ENCODE assay signal across 9 mouse cellular contexts in genomic region chr7:90145897-90146296, GRCm38 (mm10). TPM values are rescaled to one million over a fixed set of nuclear protein-coding genes. Genes with fewer than 3 reads are reported as not detected.
DNase-seq lines count a peak whose midpoint lies in the region; TF ChIP-seq lines count a peak whose summit lies in the region.
"Had no signal": no experiment of that assay in that cellular context is flagged by ENCODE, and none has a peak within 500 bp of the region (broad histone marks: within the 10 kb centered on the region; RNA-seq: fewer than 3 reads in every experiment).

No protein-coding gene starts in this region.

- TF ChIP-seq POLR2A in CH12.LX (IDR thresholded peaks at IDR 0.05; ENCODE audit: low read depth, low read length), result no peak

- in situ Hi-C loops in CH12.LX (cut with MboI; ENCODE audit: low pct_ligation_motif_present, low pct_unique_long_range_greater_than_20kb, low sequenced_read_pairs), result no loop called here

- TF ChIP-seq CTCF in gastrocnemius, adult 2 months (IDR thresholded peaks at IDR 0.05), result no peak
- no peak for TF ChIP-seq CTCF in CH12.LX (conservative IDR thresholded peaks at IDR 0.05 in 1 of 2, IDR thresholded peaks at IDR 0.05 in 1 of 2; ENCODE audit: low read depth in 2 of 2, low read length in 2 of 2)

- H3K27me3 ChIP-seq in CH12.LX (replicated peaks), result no peaks in the 10 kb centered on the region
- H3K27me3 ChIP-seq in erythroblast, embryonic 14.5 days (ENCODE audit: control insufficient read depth), result no peaks in the 10 kb centered on the region
- H3K27me3 ChIP-seq: midbrain, embryonic 15.5 days had no signal

- intact Hi-C loops in gastrocnemius, adult 2 months (cut with DNase I), result loop anchor here (2.0 to 10.0 kb wide), 2 partner anchors 13 to 119 kb away; partner anchors contain the start of gene Ccdc83
- intact Hi-C loops in gastrocnemius, postnatal 14 days (cut with DNase I; ENCODE audit: low total_unique reads), result no loop called here
- intact Hi-C loops in left cerebral cortex, postnatal 4 days (cut with DNase I), result no loop called here

- H3K9me3 ChIP-seq in CH12.LX (replicated peaks; ENCODE audit: low read length), result no peaks in the 10 kb centered on the region
- no peaks in the 10 kb centered on the region for H3K9me3 ChIP-seq in erythroblast, embryonic 14.5 days (ENCODE audit: control insufficient read depth, low read length)
- H3K9me3 ChIP-seq: midbrain, embryonic 15.5 days had no signal

- peak overlapping the region; percentile 98 for H3K4me2 ChIP-seq in CH12.LX (ENCODE audit: insufficient read depth, low read depth, poor library complexity, severe bottlenecking)
- H3K4me2 ChIP-seq: midbrain, embryonic 15.5 days had no signal

- TF ChIP-seq RAD21 in CH12.LX (IDR thresholded peaks at IDR 0.05; ENCODE audit: low read depth, low read length), result no peak

- peak overlapping the region; percentile 52 for H3K4me3 ChIP-seq in gastrocnemius, adult 2 months
- peak overlapping the region; percentile 2 to 37 (median 29) for H3K4me3 ChIP-seq in CH12.LX (replicated peaks in 1 of 3; ENCODE audit: low read depth in 2 of 3, low read length in 2 of 3, poor library complexity in 1 of 3)
- peak overlapping the region; percentile 58 for H3K4me3 ChIP-seq in erythroblast, embryonic 14.5 days (replicated peaks)
- H3K4me3 ChIP-seq: midbrain, embryonic 15.5 days had no signal

- peak overlapping the region; percentile 88 for H3K27ac ChIP-seq in gastrocnemius, adult 2 months
- peak overlapping the region; percentile 86 for H3K27ac ChIP-seq in CH12.LX (ENCODE audit: insufficient read depth, low read depth)
- H3K27ac ChIP-seq: midbrain, embryonic 15.5 days had no signal

- peaks cover 0 to 4% of the 10 kb centered on the region in 2 experiments for H3K36me3 ChIP-seq in CH12.LX (replicated peaks in 1 of 2; ENCODE audit: control insufficient read depth in 1 of 2, insufficient read depth in 1 of 2, low read length in 1 of 2)
- peaks cover 78% of the 10 kb centered on the region for H3K36me3 ChIP-seq in erythroblast, embryonic 14.5 days (ENCODE audit: control insufficient read depth)
- H3K36me3 ChIP-seq: midbrain, embryonic 15.5 days had no signal

- peaks cover 59% of the 10 kb centered on the region for H3K79me2 ChIP-seq in CH12.LX (replicated peaks; ENCODE audit: control insufficient read depth, extremely low read depth, insufficient read depth, poor library complexity, severe bottlenecking)

- H3K9ac ChIP-seq in CH12.LX (ENCODE audit: insufficient read depth, low read depth), result peak overlapping the region; percentile 69
- H3K9ac ChIP-seq: midbrain, embryonic 15.5 days had no signal

- no peak for TF ChIP-seq EP300 in CH12.LX (IDR thresholded peaks at IDR 0.05; ENCODE audit: low read length)

- dilution Hi-C loops in CH12.LX (cut with MboI; ENCODE audit: extremely low pct_ligation_motif_present, extremely low pct_unique_long_range_greater_than_20kb, low sequenced_read_pairs), result no loop called here

- H3K4me1 ChIP-seq in CH12.LX (ENCODE audit: control insufficient read depth in 1 of 2, insufficient read depth in 2 of 2), result peaks cover 8 to 75% of the 10 kb centered on the region in 2 experiments
- H3K4me1 ChIP-seq in erythroblast, embryonic 14.5 days (ENCODE audit: control insufficient read depth), result peaks cover 90% of the 10 kb centered on the region

- DNase-seq in gastrocnemius, adult 2 months, result peak; percentile 28
- no peak for DNase-seq in gastrocnemius, postnatal 14 days
- no peak for DNase-seq in CH12.LX (ENCODE audit: extremely low read depth)
- peak; percentile 48 for DNase-seq in kidney, postnatal 14 days
- no peak for DNase-seq in embryo, embryonic 11 days
- no peak for DNase-seq in left cerebral cortex, postnatal 4 days
- DNase-seq in lung, postnatal 36 days, result no peak

TF ChIP-seq in CH12.LX, 34 proteins besides CTCF, POLR2A, EP300 and RAD21:
- TF ChIP-seq UBTF (IDR thresholded peaks at IDR 0.05; ENCODE audit: low read depth, low read length) (no peak), SMC3 (IDR thresholded peaks at IDR 0.05; ENCODE audit: low read depth, low read length) (no peak), MAX (IDR thresholded peaks at IDR 0.05; ENCODE audit: low read length) (no peak), HCFC1 (IDR thresholded peaks at IDR 0.05; ENCODE audit: low read depth, low read length) (no peak), SIN3A (IDR thresholded peaks at IDR 0.05; ENCODE audit: low read length) (no peak), IRF4 (IDR thresholded peaks at IDR 0.05; ENCODE audit: low read depth, low read length) (no peak), CHD2 (IDR thresholded peaks at IDR 0.05; ENCODE audit: low read length) (no peak), BHLHE40 (IDR thresholded peaks at IDR 0.05; ENCODE audit: low read depth, low read length) (no peak), GABPA (IDR thresholded peaks at IDR 0.05; ENCODE audit: insufficient replicate concordance, low read depth, low read length) (no peak), ZNF384 (IDR thresholded peaks at IDR 0.05; ENCODE audit: low read depth, low read length) (no peak), NELFE (IDR thresholded peaks at IDR 0.05; ENCODE audit: low read depth, low read length) (no peak), E2F4 (IDR thresholded peaks at IDR 0.05; ENCODE audit: insufficient replicate concordance, low read depth, low read length) (no peak), USF1 (IDR thresholded peaks at IDR 0.05; ENCODE audit: low read depth, low read length) (no peak), MYC (IDR thresholded peaks at IDR 0.05; ENCODE audit: low read depth, low read length) (no peak), MXI1 (IDR thresholded peaks at IDR 0.05; ENCODE audit: low read depth, low read length) (no peak), CHD1 (IDR thresholded peaks at IDR 0.05; ENCODE audit: low read depth, low read length) (no peak), NRF1 (IDR thresholded peaks at IDR 0.05; ENCODE audit: low read depth, low read length) (no peak), RCOR1 (conservative IDR thresholded peaks at IDR 0.05; ENCODE audit: low read depth, low read length) (no peak)

RNA-seq across cellular contexts. Expression of gene Picalm, which starts 15.9 kb away (rescaled TPM):
- total RNA-seq in gastrocnemius, adult 2 months (2021), result 10 to 100 TPM; 87.9 to 93.4 TPM
- 100 to 1,000 TPM; 111 to 140 TPM for total RNA-seq in gastrocnemius, postnatal 14 days (2021)
- total RNA-seq in CH12.LX (2012; rRNA removed) (26.1 and 27.6 TPM in 2 replicates), CH12.LX (2014; rRNA removed) (94.3 and 101 TPM in 2 replicates)
- polyA plus RNA-seq in CH12.LX (2012; ENCODE audit: insufficient read length, low read depth), result 53.2 and 53.4 TPM in 2 replicates
- 29.3 and 37.6 TPM in 2 replicates for polyA plus RNA-seq in erythroblast, embryonic 14.5 days (2012)
- 100 to 1,000 TPM; 250 to 257 TPM for total RNA-seq in left cerebral cortex, postnatal 4 days (2021)

Comparison
In these comparisons a context has a peak if more than half of its experiments do, and no peak if none do; other contexts are left out.
1. DNase-seq: peak in gastrocnemius, adult 2 months (single experiment) and kidney, postnatal 14 days (single experiment); none in gastrocnemius, postnatal 14 days (single experiment), CH12.LX (single experiment), embryo, embryonic 11 days (single experiment), left cerebral cortex, postnatal 4 days (single experiment) and lung, postnatal 36 days (single experiment).
2. Peak in every context shown above with its lines, with median percentiles within 50 percentile points of each other: H3K4me3 ChIP-seq.